Mouse (Mus musculus) macrophage (primary cell): ENCODE data around the gene Cntn4. TPM values are rescaled to one million over a fixed set of nuclear protein-coding genes. Genes with fewer than 3 reads are reported as not detected.

Experiments
- H3K27ac ChIP-seq: fragments of 350-480 bp; formaldehyde crosslinking; 2 replicates; pipeline ENCODE4 v1.9.0; 2021
- H3K36me3 ChIP-seq: fragments of 350-480 bp; formaldehyde crosslinking; 2 replicates; pipeline ENCODE4 v1.9.0; 2021; ENCODE audit errors: inconsistent target
- H3K4me3 ChIP-seq: fragments of 350-480 bp; formaldehyde crosslinking; 2 replicates; pipeline ENCODE4 v1.9.0; 2021; ENCODE audit errors: inconsistent target
- H3K79me2 ChIP-seq: fragments of 350-480 bp; formaldehyde crosslinking; 2 replicates; pipeline ENCODE4 v1.9.0; 2021; ENCODE audit errors: inconsistent target
- WGBS: methylation state at CpG from one replicate; pipeline ENCODE4 v1.1.7; 2026; ENCODE audit warnings: inconsistent platforms; ENCODE audit not compliant: missing documents; 5-methylcytosine and 5-hydroxymethylcytosine counted together
- polyA plus RNA-seq: library from polyadenylated mRNA; stranded (reverse); fragments of 250-400 nt; gene quantifications from 3 replicates; pipeline ENCODE4 v1.2.4, GENCODE M21; 2018; ENCODE audit warnings: inconsistent platforms

The Cntn4 gene
- polyA plus RNA-seq, 1 experiment from 2014 or later: not detected

GRCm38 (mm10) chr6:106207401-106207800, 529.9 kb downstream of the Cntn4 start:
- H3K79me2 ChIP-seq: no peaks in the 10 kb centered on the region
- H3K4me3 ChIP-seq: no peak overlapping the region
- H3K36me3 ChIP-seq: no peaks in the 10 kb centered on the region
- no peak overlapping the region for H3K27ac ChIP-seq

GRCm38 (mm10) chr6:106213071-106213470, 535.6 kb downstream of the Cntn4 start:
- Histone ChIP-seq H3K4me3 (no peak overlapping the region), H3K79me2 (no peaks in the 10 kb centered on the region), H3K27ac (no peak overlapping the region), H3K36me3 (no peaks in the 10 kb centered on the region)
- WGBS: 92% methylated on average over 4 of the region's 4 CpGs

- no peak overlapping the region for H3K4me3 ChIP-seq
- 83% methylated on average over 12 of the region's 12 CpGs for WGBS
- H3K79me2 ChIP-seq: no peaks in the 10 kb centered on the region
- H3K27ac ChIP-seq: no peak overlapping the region
- H3K36me3 ChIP-seq: no peaks in the 10 kb centered on the region
Observed at GRCm38 (mm10) chr6:106237046-106237948, 559.8 kb downstream of the Cntn4 start.

- whole genome bisulfite sequencing: 62% methylated on average over 1 of the region's 1 CpGs
- no peak overlapping the region for H3K27ac ChIP-seq
- H3K4me3 ChIP-seq: no peak overlapping the region
- H3K79me2 ChIP-seq: no peaks in the 10 kb centered on the region
- no peaks in the 10 kb centered on the region for H3K36me3 ChIP-seq
Observed at GRCm38 (mm10) chr6:106241553-106241952, 564.1 kb downstream of the Cntn4 start.

GRCm38 (mm10) chr6:106263396-106263795, 585.9 kb downstream of the Cntn4 start:
- Histone ChIP-seq H3K79me2 (no peaks in the 10 kb centered on the region), H3K36me3 (no peaks in the 10 kb centered on the region), H3K4me3 (no peak overlapping the region), H3K27ac (no peak overlapping the region)
- 87% methylated on average over 3 of the region's 3 CpGs for WGBS

GRCm38 (mm10) chr6:106265487-106265886, 588.0 kb downstream of the Cntn4 start:
- Histone ChIP-seq H3K36me3 (no peaks in the 10 kb centered on the region), H3K27ac (no peak overlapping the region), H3K79me2 (no peaks in the 10 kb centered on the region), H3K4me3 (no peak overlapping the region)
- 75% methylated on average over 3 of the region's 3 CpGs for WGBS

GRCm38 (mm10) chr6:106266304-106266703, 588.8 kb downstream of the Cntn4 start:
- H3K36me3 ChIP-seq: no peaks in the 10 kb centered on the region
- no peak overlapping the region for H3K27ac ChIP-seq
- 81% methylated on average over 2 of the region's 2 CpGs for WGBS
- no peaks in the 10 kb centered on the region for H3K79me2 ChIP-seq
- no peak overlapping the region for H3K4me3 ChIP-seq

- Histone ChIP-seq H3K79me2 (no peaks in the 10 kb centered on the region), H3K27ac (no peak overlapping the region), H3K4me3 (no peak overlapping the region), H3K36me3 (no peaks in the 10 kb centered on the region)
- WGBS: 71% methylated on average over 4 of the region's 4 CpGs
Observed at GRCm38 (mm10) chr6:106268723-106269122, 591.3 kb downstream of the Cntn4 start.

GRCm38 (mm10) chr6:106277139-106277538, 599.7 kb downstream of the Cntn4 start:
- H3K27ac ChIP-seq: no peak overlapping the region
- no peaks in the 10 kb centered on the region for H3K36me3 ChIP-seq
- H3K4me3 ChIP-seq: no peak overlapping the region
- WGBS: 83% methylated on average over 2 of the region's 2 CpGs
- H3K79me2 ChIP-seq: no peaks in the 10 kb centered on the region

GRCm38 (mm10) chr6:106281621-106282020, 604.2 kb downstream of the Cntn4 start:
- Histone ChIP-seq H3K79me2 (no peaks in the 10 kb centered on the region), H3K4me3 (no peak overlapping the region), H3K27ac (no peak overlapping the region), H3K36me3 (no peaks in the 10 kb centered on the region)
- 96% methylated on average over 6 of the region's 6 CpGs for whole genome bisulfite sequencing

GRCm38 (mm10) chr6:106283815-106284214, 606.4 kb downstream of the Cntn4 start:
- H3K36me3 ChIP-seq: no peaks in the 10 kb centered on the region
- 54% methylated on average over 1 of the region's 1 CpGs for WGBS
- no peaks in the 10 kb centered on the region for H3K79me2 ChIP-seq
- no peak overlapping the region for H3K27ac ChIP-seq
- no peak overlapping the region for H3K4me3 ChIP-seq

- no peaks in the 10 kb centered on the region for H3K36me3 ChIP-seq
- 60% methylated on average over 1 of the region's 1 CpGs for WGBS
- no peak overlapping the region for H3K4me3 ChIP-seq
- H3K79me2 ChIP-seq: no peaks in the 10 kb centered on the region
- no peak overlapping the region for H3K27ac ChIP-seq
Observed at GRCm38 (mm10) chr6:106299451-106299850, 622.0 kb downstream of the Cntn4 start.

GRCm38 (mm10) chr6:106300179-106300578, 622.7 kb downstream of the Cntn4 start:
- 59% methylated on average over 3 of the region's 3 CpGs for WGBS
- H3K27ac ChIP-seq: no peak overlapping the region
- no peak overlapping the region for H3K4me3 ChIP-seq
- H3K79me2 ChIP-seq: no peaks in the 10 kb centered on the region
- no peaks in the 10 kb centered on the region for H3K36me3 ChIP-seq

- WGBS: 79% methylated on average over 4 of the region's 4 CpGs
- H3K36me3 ChIP-seq: no peaks in the 10 kb centered on the region
- H3K4me3 ChIP-seq: no peak overlapping the region
- no peak overlapping the region for H3K27ac ChIP-seq
- no peaks in the 10 kb centered on the region for H3K79me2 ChIP-seq
Observed at GRCm38 (mm10) chr6:106302435-106302834, 625.0 kb downstream of the Cntn4 start.

- WGBS: 50% methylated on average over 1 of the region's 1 CpGs
- no peaks in the 10 kb centered on the region for H3K36me3 ChIP-seq
- no peaks in the 10 kb centered on the region for H3K79me2 ChIP-seq
- no peak overlapping the region for H3K4me3 ChIP-seq
- H3K27ac ChIP-seq: no peak overlapping the region
Observed at GRCm38 (mm10) chr6:106328987-106329386, 651.5 kb downstream of the Cntn4 start.
